Mouse (Mus musculus) layer of hippocampus, postnatal 10 days (tissue): ENCODE results near the gene Olfr738. TPM values are rescaled to one million over a fixed set of nuclear protein-coding genes. Genes with fewer than 3 reads are reported as not detected.

Source experiments
- DNase-seq, 2 experiments: peaks; one replicate each; pipeline ENCODE4 v3.0.0; 2021; ENCODE audit warnings: low spot score in 2 of 2
- long read RNA-seq: library from polyadenylated mRNA; stranded (forward); transcript quantifications from one replicate; pipeline ENCODE4 v2.0.0, GENCODE M21; 2023
- total RNA-seq, 2 experiments: library from RNA; stranded (reverse); gene quantifications; 2 replicates each; pipeline ENCODE4 v1.2.3; 2021

Olfr738 gene
- total RNA-seq = not detected
- long read RNA-seq = 0 reads

- DNase-seq = no peak
Observed at GRCm38 (mm10) chr14:50407268-50407667, at the start of gene Olfr738. Olfr738 (plus strand) TSS chr14:50407568.

DNA sequence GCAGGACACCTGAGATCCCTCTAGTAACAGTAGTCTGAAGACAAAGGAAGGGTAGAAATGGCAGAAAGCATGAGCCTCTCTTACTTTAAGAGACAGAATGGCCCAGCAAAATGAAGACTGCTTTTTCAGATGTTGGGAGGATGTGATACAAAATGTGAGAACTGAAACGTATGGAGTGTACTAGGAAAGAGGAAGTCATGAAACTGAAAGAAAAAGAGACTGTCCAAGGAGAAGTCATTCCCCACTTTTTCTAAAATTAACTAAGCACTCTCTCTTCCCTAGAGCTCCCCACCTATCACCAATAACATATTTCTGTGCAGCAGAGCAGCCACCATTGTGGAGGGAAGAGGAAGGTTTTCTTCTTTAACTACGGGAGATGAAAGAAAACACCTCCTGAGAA lies 49.8 kb upstream of the Olfr738 start, which contains the start of gene Tlr11:
Tlr11 (plus strand) TSS at position 322 of the 400 bp plus-strand sequence.
- no peak for DNase-seq

GRCm38 (mm10) chr14:50360480-50360879 lies 46.9 kb upstream of the Olfr738 start:
- DNase-seq = no peak

- no peak for DNase-seq
Observed at GRCm38 (mm10) chr14:50363561-50363960, 43.8 kb upstream of the Olfr738 start.

DNA sequence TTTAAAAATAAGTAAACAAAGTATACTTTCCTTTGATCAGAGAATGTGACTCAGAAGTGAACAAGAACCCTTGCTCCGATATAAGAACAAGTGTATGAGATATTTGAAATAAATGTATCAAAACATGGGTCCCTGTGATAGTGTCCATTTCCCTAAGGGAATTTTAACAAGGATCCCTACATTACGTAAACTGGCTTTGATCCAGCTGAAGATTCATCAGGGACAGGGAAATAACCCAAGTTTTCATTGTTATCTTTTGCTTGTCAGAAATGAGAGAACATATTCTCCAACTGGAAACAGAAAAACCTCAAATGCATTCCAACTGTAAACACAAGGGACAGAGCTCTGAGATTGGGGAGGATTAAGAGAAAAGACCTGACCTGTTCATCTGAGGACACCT lies 26.5 kb upstream of the Olfr738 start, which contains the start of gene Olfr736:
Olfr736 (plus strand) TSS at position 301 of the 400 bp plus-strand sequence.
- DNase-seq = no peak

GRCm38 (mm10) chr14:50418326-50418725 lies 11.0 kb downstream of the Olfr738 start, which contains the start of gene Olfr739:
Olfr739 (plus strand) TSS chr14:50418626.
- no peak for DNase-seq

- no peak for DNase-seq
Observed at GRCm38 (mm10) chr14:50445245-50445644, 37.9 kb downstream of the Olfr738 start, which contains the start of gene Olfr740. Olfr740 (plus strand) TSS chr14:50445545.

Other genes with a start within 250 kb of the Olfr738 start
- not detected for gene Olfr730, start 219.4 kb upstream of the Olfr738 start, total RNA-seq
- not detected for gene Olfr731, start 165.7 kb upstream of the Olfr738 start, total RNA-seq
- not detected for gene Olfr732, start 123.4 kb upstream of the Olfr738 start, total RNA-seq
- not detected for gene Olfr733, start 106.0 kb upstream of the Olfr738 start, total RNA-seq
- gene Olfr734, start 80.8 kb upstream of the Olfr738 start, total RNA-seq = not detected
- gene Olfr735, start 58.7 kb upstream of the Olfr738 start, total RNA-seq = not detected
- gene Tlr11, start 49.7 kb upstream of the Olfr738 start, total RNA-seq = not detected
- not detected for gene Olfr736, start 26.4 kb upstream of the Olfr738 start, total RNA-seq
- not detected for gene Olfr739, start 11.1 kb downstream of the Olfr738 start, total RNA-seq
- gene Olfr740, start 38.0 kb downstream of the Olfr738 start, total RNA-seq = not detected
- not detected for gene Olfr741, start 65.2 kb downstream of the Olfr738 start, total RNA-seq
- gene Olfr742, start 96.0 kb downstream of the Olfr738 start, total RNA-seq = not detected
- not detected for gene Olfr743, start 114.3 kb downstream of the Olfr738 start, total RNA-seq
- not detected for gene Olfr744, start 207.3 kb downstream of the Olfr738 start, total RNA-seq
- gene Olfr745, start 231.8 kb downstream of the Olfr738 start, total RNA-seq = not detected
- gene Olfr746, start 239.5 kb downstream of the Olfr738 start, total RNA-seq = not detected